Mouse (Mus musculus) bone marrow macrophage, adult 2 months (primary cell): Measurements from ENCODE around the gene Hddc3.

Experiments
- CTCF ChIP-seq: IDR thresholded peaks from 2 replicates; pipeline ENCODE4 v1.5.1; 2012; ENCODE audit warnings: low read depth, mild to moderate bottlenecking, low read length, moderate library complexity
- POLR2A ChIP-seq: IDR thresholded peaks from 2 replicates; pipeline ENCODE4 v1.6.1; 2012; ENCODE audit warnings: mild to moderate bottlenecking, low read depth, low read length, borderline replicate concordance

DNA sequence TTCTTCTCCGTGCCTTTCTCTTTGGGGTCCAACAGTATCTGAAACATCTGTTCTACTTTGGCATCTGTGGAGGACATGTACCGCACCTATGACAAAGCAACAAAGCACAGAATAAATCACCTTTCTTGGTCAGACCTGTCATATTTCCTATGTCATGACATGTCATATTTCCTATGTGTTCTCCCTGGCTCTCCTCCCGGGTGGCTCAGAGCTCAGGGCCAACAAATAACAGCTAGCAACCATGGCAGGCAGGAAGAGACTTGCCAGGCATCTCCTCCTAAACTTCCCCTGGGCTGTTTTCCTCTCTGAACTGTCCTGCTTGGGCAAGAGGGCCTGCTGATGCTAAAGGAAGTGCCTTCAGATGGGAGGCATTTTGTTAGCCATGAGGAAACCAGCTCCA, 6.0 kb upstream of the Hddc3 start:
- TF ChIP-seq CTCF (no peak), POLR2A (no peak)
